Mouse (Mus musculus) cerebral cortex, adult 2 months (tissue): Measurements from ENCODE around the gene Olfr155.

Experiments used
- WGBS: fragments of 180-500 bp; shearing (Covaris S2); methylation state at CpG from one replicate; pipeline ENCODE4 v1.1.7; 2018; 5-methylcytosine and 5-hydroxymethylcytosine counted together

The Olfr155 gene

GRCm38 (mm10) chr4:43891247-43891646, 39.9 kb downstream of the Olfr155 start:
- WGBS, result 94% methylated on average over 3 of the region's 3 CpGs

- 86% methylated on average over 8 of the region's 8 CpGs for WGBS
Observed at GRCm38 (mm10) chr4:43899197-43899596, 47.8 kb downstream of the Olfr155 start.

GRCm38 (mm10) chr4:43903690-43904089, 52.3 kb downstream of the Olfr155 start:
- 80% methylated on average over 7 of the region's 7 CpGs for WGBS

- 23% methylated on average over 6 of the region's 6 CpGs for WGBS
Observed at GRCm38 (mm10) chr4:43906443-43906842, 55.1 kb downstream of the Olfr155 start.
